Mouse (Mus musculus): ENCODE results near the gene Stard10.

DNA sequence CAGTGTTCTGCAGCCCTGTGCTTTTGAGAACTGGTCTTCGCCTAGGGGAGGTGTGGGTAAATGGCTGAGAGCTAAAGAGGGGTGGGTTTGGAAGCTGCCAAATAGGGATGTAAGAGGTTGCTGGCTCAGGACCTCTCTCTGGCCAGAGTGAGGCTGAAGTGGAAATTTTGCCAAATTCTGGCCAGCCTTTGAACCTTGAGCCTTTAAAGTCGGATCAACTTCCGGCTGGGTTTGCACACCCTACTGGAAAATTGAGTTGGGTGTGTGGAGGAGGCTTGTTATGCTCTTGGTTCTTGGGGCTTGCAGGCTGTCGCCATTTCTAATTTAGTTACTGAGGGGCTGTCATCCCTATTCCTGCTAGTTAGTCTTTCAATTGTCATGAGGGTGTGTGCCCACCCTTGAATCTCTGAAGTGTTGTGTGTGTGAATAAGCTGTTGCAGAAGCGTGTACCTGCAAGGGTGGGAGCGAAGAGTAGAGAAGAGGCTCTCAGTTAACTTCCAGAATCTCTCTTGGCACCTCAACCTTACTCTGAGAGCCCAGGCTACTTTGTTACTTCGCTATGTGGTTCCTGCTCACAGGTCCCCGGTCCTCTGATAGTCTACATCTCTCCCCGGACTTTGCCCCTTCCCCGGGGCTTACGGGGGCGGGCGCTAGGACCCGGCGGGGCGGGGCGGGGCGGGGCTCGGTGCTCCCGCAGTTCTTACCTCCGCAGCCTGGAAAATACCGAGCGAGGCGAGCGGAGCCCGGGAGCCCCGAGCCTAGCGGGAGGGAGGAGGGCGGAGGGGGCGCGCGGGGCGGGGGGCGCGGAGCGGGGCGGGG, 3.7 kb downstream of the Stard10 start:
- TF ChIP-seq POLR2A (IDR thresholded peaks at IDR 0.05; ENCODE audit: insufficient read depth, low read depth, low read length) (no peak), CTCF (IDR thresholded peaks at IDR 0.05; ENCODE audit: insufficient read depth, low read depth, low read length) (no peak)

Measured in olfactory bulb, adult 2 months (tissue).